Mouse (Mus musculus) adrenal gland, postnatal 4 days (tissue): ENCODE measurements around the gene Eva1b. TPM values are rescaled to one million over a fixed set of nuclear protein-coding genes. Genes with fewer than 3 reads are reported as not detected.

ENCODE experiments used
- DNase-seq, 2 experiments: peaks; one replicate each; pipeline ENCODE4 v3.0.0; 2021 to 2022; ENCODE audit warnings: low spot score in 2 of 2, mixed read lengths in 2 of 2
- total RNA-seq, 2 experiments: library from RNA; stranded (reverse); gene quantifications; 2 replicates each; pipeline ENCODE4 v1.2.3; 2021

Gene Eva1b
- total RNA-seq, 2 experiments from 2014 or later: 67.2 to 69.6 TPM

- DNase-seq: no peak
Observed at GRCm38 (mm10) chr4:126190636-126191035, 43.1 kb downstream of the Eva1b start.

GRCm38 (mm10) chr4:126194216-126194615, 46.7 kb downstream of the Eva1b start:
- DNase-seq: no peak

GRCm38 (mm10) chr4:126194916-126195315, 47.4 kb downstream of the Eva1b start:
- DNase-seq: no peak

- DNase-seq: no peak
Observed at GRCm38 (mm10) chr4:126197485-126197884, 49.9 kb downstream of the Eva1b start.

Other genes starting within 250 kb of the Eva1b start
- gene Csf3r, start 123.2 kb upstream of the Eva1b start, total RNA-seq: 1 to 10 TPM; 2.0 to 2.3 TPM
- 10 to 100 TPM; 72.5 to 73.9 TPM for gene Mrps15, start 100.8 kb upstream of the Eva1b start, total RNA-seq
- 10 to 100 TPM; 12.3 to 15.7 TPM for gene Oscp1, start 89.2 kb upstream of the Eva1b start, total RNA-seq
- 10 to 100 TPM; 26.7 to 27.1 TPM for gene Lsm10, start 51.1 kb upstream of the Eva1b start, total RNA-seq
- 10 to 100 TPM; 25.9 to 30.5 TPM for gene Stk40, start 43.8 kb upstream of the Eva1b start, total RNA-seq
- 1 to 10 TPM; 4.2 to 4.3 TPM for gene Sh3d21, start 15.7 kb downstream of the Eva1b start, total RNA-seq
- 100 to 1,000 TPM; 319 to 332 TPM for gene Thrap3, start 55.0 kb downstream of the Eva1b start, total RNA-seq
- gene Map7d1, start 108.6 kb downstream of the Eva1b start, total RNA-seq: 10 to 100 TPM; 64.1 to 70.7 TPM
- gene Trappc3, start 114.6 kb downstream of the Eva1b start, total RNA-seq: 10 to 100 TPM; 70.0 to 75.4 TPM
- gene Col8a2, start 139.0 kb downstream of the Eva1b start, total RNA-seq: 10 to 100 TPM in 1 of 2 experiments, 1 to 10 TPM in 1; 9.3 to 12.8 TPM
- gene Adprhl2, start 174.0 kb downstream of the Eva1b start, total RNA-seq: 10 to 100 TPM; 41.3 to 42.0 TPM
- 1 to 10 TPM; 4.0 to 5.0 TPM for gene Tekt2, start 177.9 kb downstream of the Eva1b start, total RNA-seq